Mouse (Mus musculus): ENCODE results near the gene Msx1. TPM values are rescaled to one million over a fixed set of nuclear protein-coding genes. Genes with fewer than 3 reads are reported as not detected.
"Not testable (repeated sequence)": the region's sequence is repeated elsewhere in the genome, so short reads cannot be mapped to it uniquely, and the experiment has no call there.

Gene Msx1
- polyA plus RNA-seq, 1 experiment = 5.9 TPM

DNA sequence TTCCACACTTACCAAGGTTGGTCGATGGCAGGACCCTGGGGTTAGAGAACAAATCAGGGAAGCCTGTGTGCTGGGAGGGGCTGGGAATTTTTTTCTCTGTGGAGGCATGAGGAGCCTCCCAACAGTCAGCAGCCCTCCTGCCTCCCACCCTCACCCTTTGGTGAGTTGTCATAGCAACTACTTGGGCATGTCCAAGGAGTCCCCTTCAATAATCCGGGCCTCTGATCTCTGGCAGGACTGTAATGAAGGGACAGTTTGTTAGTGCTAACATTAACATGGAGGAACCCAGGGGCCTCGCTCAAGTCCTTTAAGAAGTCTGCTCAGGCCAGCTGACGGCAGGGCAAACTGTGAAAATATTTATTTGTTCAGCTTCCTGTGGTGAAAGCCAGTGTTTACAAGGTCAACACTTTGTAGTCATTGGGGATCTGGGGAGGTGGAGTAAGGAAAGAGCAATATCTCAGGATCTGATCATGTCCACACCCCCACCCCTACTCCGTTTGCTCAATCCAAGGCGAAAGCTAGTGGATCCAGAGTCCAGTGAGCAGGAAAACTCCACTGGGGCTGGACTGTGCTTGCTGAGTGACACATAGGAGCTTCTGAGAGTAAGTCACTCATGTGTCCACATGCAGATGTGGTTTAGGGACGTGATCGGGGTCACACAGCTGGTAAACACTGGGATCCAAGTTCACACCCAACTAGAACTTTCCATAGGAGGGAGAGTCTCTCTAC is 24.8 kb upstream of the Msx1 start:
- Histone ChIP-seq H3K4me1 (ENCODE audit: control insufficient read depth, insufficient read depth, low read length) (no peaks in the 10 kb centered on the region), H3K4me3 (replicated peaks; ENCODE audit: extremely low read depth, low read depth, low read length) (no peak overlapping the region)
- DNase-seq = no peak
- no peak for TF ChIP-seq CTCF (IDR thresholded peaks at IDR 0.05; ENCODE audit: insufficient read depth, low read length)
- no peak for TF ChIP-seq POLR2A (IDR thresholded peaks at IDR 0.05; ENCODE audit: borderline replicate concordance, extremely low read depth, low read depth, low read length)
- WGBS = 26% methylated on average over 8 of the region's 8 CpGs

DNA sequence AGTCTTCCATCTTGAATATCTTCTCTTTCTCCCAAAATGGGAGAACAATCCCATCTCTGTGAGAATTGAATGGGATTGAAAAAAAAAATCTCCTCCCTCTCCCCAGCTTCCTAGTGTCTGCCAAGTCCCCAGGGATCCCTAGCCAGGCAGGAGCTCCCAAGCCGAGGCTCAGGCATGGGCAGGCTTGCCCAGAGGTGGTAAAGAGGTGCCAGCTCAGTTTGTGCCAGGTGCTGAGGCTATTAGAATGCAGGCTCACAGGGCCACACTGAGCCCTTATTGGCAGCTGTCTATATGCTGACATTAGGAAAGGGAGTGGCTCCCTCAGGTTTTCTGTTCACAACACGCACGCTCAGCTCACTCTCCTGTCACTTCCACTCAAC is 11.9 kb upstream of the Msx1 start:
- H3K4me3 ChIP-seq (replicated peaks; ENCODE audit: extremely low read depth, low read depth, low read length) = no peak overlapping the region
- 40% methylated on average over 3 of the region's 3 CpGs for WGBS

DNA sequence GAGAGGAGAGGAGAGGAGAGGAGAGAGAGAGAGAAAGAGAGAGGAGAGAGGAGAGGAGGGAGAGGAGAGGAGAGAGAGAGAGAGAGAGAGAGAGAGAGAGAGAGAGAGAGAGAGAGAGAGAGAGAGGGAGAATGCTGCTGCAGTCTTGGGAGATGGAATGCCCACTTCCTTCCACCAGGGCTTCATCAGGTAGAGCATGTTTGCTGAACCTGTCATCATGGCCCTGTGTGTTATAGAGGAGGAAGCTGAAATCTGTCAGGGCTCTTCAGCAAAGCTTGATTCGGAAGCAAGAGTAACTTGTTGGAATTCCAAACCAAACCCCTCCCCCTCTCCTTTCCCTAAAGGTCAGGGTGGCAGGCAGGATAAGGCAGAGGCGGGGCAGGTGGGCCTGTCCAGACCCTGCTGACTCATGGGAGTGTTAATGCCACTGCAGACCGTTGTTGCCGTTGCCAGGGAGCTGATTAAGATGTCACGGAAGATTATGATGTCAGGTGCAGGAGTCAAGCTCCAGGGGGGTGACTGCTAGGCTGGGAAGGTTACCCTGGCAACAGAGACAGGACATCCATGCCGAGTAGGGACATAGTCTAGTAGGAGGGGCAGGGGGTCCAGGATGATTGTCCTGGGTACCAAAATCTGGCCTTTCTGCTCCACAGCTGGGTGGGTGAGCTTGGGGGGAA is 11.3 kb upstream of the Msx1 start:
- Histone ChIP-seq H3K4me3 (replicated peaks; ENCODE audit: extremely low read depth, low read depth, low read length) (no peak overlapping the region), H3K4me1 (ENCODE audit: control insufficient read depth, insufficient read depth, low read length) (no peaks in the 10 kb centered on the region)
- WGBS = 7% methylated on average over 6 of the region's 6 CpGs
- TF ChIP-seq POLR2A (IDR thresholded peaks at IDR 0.05; ENCODE audit: borderline replicate concordance, extremely low read depth, low read depth, low read length) (no peak), CTCF (IDR thresholded peaks at IDR 0.05; ENCODE audit: insufficient read depth, low read length) (no peak)
- DNase-seq = no peak

More for the DNA sequence above, 11.9 kb upstream of the Msx1 start:
- TF ChIP-seq POLR2A (IDR thresholded peaks at IDR 0.05; ENCODE audit: borderline replicate concordance, extremely low read depth, low read depth, low read length) (no peak), CTCF (IDR thresholded peaks at IDR 0.05; ENCODE audit: insufficient read depth, low read length) (no peak)
- DNase-seq = no peak
- no peaks in the 10 kb centered on the region for H3K4me1 ChIP-seq (ENCODE audit: control insufficient read depth, insufficient read depth, low read length)

DNA sequence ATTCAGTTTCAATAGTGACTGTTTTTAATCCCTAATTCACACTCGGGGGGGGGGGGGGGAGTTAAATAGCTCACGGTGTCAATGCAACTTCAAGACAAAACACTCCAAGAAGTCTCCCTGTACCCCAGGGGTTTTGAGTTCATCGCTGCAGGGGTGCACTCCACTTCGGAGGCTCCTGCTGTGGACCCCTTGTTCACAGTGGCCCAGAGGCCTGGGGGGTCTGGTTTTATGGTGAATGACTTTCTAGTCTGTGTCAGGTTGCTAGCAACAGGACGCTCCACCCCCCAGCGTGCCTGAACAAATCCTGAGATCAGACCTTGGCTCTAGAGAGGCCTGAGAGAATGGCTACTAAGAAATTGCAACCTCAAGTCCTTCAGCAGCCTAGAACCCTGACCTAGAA is 8.4 kb upstream of the Msx1 start:
- TF ChIP-seq CTCF (IDR thresholded peaks at IDR 0.05; ENCODE audit: insufficient read depth, low read length) (no peak), POLR2A (IDR thresholded peaks at IDR 0.05; ENCODE audit: borderline replicate concordance, extremely low read depth, low read depth, low read length) (no peak)
- no peaks in the 10 kb centered on the region for H3K4me1 ChIP-seq (ENCODE audit: control insufficient read depth, insufficient read depth, low read length)
- 14% methylated on average over 6 of the region's 6 CpGs for WGBS
- no peak for DNase-seq
- no peak overlapping the region for H3K4me3 ChIP-seq (replicated peaks; ENCODE audit: extremely low read depth, low read depth, low read length)

DNA sequence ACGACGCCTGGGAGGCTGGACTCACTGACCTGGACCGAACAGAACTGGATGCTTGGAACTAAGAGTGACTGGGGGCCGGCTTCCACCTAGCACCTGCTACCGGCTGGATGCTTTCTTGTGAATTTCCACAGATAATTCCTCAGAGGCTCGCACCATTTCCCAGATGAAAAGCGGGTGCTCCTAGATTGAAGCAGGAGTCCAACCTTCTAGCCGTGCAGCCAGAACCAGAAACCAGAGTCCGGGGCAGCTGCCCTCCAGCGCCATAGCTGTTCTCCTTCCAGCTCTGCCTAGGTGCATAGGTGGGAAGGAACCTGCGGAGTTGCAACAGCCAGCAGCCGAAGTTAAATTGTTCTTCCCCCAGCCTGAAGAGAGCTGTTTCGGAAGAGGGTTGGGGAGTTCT is 7.6 kb upstream of the Msx1 start:
- TF ChIP-seq CTCF (IDR thresholded peaks at IDR 0.05; ENCODE audit: insufficient read depth, low read length) (no peak), POLR2A (IDR thresholded peaks at IDR 0.05; ENCODE audit: borderline replicate concordance, extremely low read depth, low read depth, low read length) (no peak)
- Histone ChIP-seq H3K4me3 (replicated peaks; ENCODE audit: extremely low read depth, low read depth, low read length) (no peak overlapping the region), H3K4me1 (ENCODE audit: control insufficient read depth, insufficient read depth, low read length) (no peaks in the 10 kb centered on the region)
- WGBS = 7% methylated on average over 13 of the region's 13 CpGs
- no peak for DNase-seq

DNA sequence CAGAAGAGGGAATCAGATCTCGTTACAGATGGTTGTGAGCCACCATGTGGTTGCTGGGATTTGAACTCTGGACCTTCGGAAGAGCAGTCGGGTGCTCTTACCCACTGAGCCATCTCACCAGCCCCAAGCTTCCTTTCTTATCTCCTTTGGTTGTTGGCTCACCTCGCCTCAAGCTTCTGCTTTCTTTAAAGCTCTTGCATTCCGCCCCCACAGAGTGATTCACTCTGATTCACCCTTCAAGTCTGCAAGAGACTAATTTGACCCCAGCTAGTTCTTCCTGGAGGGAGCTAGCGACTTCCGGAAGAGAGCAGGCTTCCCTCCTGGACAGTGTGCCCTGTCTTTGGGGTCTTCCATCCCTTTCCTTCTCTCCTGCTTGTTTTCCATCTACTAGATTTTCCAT is 6.1 kb upstream of the Msx1 start:
- 14% methylated on average over 6 of the region's 7 CpGs for WGBS
- not testable (repeated sequence) for H3K4me1 ChIP-seq (ENCODE audit: control insufficient read depth, insufficient read depth, low read length); DNase-seq; H3K4me3 ChIP-seq (replicated peaks; ENCODE audit: extremely low read depth, low read depth, low read length)

DNA sequence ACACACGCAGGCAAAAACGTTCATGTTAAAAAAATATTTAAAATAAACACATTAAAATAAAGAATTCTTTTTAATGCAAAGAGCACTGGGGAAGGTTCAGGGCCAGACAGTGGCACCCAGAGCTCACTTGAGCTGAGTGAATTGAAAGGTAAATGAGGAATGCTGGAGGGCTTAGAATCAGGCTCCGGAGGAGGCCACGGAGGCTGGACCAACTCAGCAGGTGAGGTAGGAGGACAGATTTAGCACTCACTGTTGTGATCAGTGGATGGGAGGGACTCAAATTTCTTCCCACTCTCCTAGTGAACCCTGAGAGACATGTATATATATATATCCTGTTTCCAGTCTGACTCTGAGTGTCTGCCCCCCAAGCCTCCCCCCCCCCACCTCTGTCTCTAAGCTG is 5.5 kb upstream of the Msx1 start:
- TF ChIP-seq POLR2A (IDR thresholded peaks at IDR 0.05; ENCODE audit: borderline replicate concordance, extremely low read depth, low read depth, low read length) (no peak), CTCF (IDR thresholded peaks at IDR 0.05; ENCODE audit: insufficient read depth, low read length) (no peak)
- no peak overlapping the region for H3K4me3 ChIP-seq (replicated peaks; ENCODE audit: extremely low read depth, low read depth, low read length)
- no peaks in the 10 kb centered on the region for H3K4me1 ChIP-seq (ENCODE audit: control insufficient read depth, insufficient read depth, low read length)
- DNase-seq = no peak
- WGBS = 13% methylated on average over 4 of the region's 4 CpGs

DNA sequence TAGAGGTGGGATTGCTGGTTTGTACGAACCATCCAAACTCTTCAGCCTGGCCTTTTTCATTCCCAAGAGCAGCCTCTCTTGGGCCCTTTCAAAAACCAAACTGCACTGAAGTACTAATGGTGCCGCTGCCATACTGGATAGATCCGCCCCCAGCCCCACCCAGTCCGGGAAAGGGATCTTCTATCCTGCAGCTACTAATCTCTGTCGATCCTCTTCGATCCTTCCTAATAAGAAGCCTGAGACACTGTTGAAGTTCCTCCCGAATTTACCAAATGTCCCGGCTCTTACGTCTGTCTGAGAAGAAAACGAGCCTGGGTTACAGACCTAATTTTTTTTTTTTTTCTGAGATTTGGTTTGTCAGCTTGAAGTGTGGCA is 4.9 kb upstream of the Msx1 start:
- peaks cover 3% of the 10 kb centered on the region; the same call in 1 of the 2 replicates for H3K4me1 ChIP-seq (ENCODE audit: control insufficient read depth, insufficient read depth, low read length)
- WGBS = 8% methylated on average over 10 of the region's 10 CpGs
- H3K4me3 ChIP-seq (replicated peaks; ENCODE audit: extremely low read depth, low read depth, low read length) = no peak overlapping the region
- TF ChIP-seq POLR2A (IDR thresholded peaks at IDR 0.05; ENCODE audit: borderline replicate concordance, extremely low read depth, low read depth, low read length) = no peak
- TF ChIP-seq CTCF (IDR thresholded peaks at IDR 0.05; ENCODE audit: insufficient read depth, low read length) = no peak
- no peak for DNase-seq

DNA sequence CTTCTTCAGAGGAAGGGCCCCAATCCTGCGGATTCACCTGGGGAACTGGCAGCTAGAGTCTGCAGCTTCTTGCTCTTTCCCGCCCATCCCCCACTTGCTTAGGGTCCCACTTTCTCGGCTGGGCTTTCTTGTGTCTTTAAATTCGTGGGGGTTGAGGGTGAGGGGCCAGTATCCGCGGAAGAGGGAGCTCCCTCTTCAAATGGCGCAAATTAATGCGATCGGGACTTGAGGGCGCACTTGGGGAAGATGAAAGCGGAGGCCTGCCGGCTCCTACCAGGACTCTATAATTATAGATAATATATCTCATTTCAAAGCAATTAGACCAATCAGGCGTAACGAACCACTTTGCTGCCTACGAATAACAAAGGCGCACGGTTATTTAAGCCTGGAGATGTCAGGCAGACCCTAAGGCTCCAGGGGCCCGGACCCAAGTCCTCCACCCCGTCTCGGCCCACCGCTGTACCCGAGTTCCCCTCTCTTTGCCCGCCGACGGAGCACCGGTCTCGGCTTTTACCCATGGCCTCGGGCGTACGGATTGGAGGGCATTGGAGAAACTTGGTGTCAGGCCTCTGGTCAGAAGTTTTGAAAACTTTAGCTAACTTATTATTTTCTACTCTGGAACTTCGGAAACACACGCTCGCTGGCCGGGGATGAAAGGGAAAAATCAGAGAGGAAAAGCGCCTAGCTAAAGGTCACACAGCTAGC is 4.4 kb upstream of the Msx1 start:
- TF ChIP-seq CTCF (IDR thresholded peaks at IDR 0.05; ENCODE audit: insufficient read depth, low read length) (no peak), POLR2A (IDR thresholded peaks at IDR 0.05; ENCODE audit: borderline replicate concordance, extremely low read depth, low read depth, low read length) (no peak)
- no peak for DNase-seq
- H3K4me1 ChIP-seq (ENCODE audit: control insufficient read depth, insufficient read depth, low read length) = peaks cover 3% of the 10 kb centered on the region; the same call in 1 of the 2 replicates
- no peak overlapping the region for H3K4me3 ChIP-seq (replicated peaks; ENCODE audit: extremely low read depth, low read depth, low read length)
- 7% methylated on average over 35 of the region's 35 CpGs for WGBS

DNA sequence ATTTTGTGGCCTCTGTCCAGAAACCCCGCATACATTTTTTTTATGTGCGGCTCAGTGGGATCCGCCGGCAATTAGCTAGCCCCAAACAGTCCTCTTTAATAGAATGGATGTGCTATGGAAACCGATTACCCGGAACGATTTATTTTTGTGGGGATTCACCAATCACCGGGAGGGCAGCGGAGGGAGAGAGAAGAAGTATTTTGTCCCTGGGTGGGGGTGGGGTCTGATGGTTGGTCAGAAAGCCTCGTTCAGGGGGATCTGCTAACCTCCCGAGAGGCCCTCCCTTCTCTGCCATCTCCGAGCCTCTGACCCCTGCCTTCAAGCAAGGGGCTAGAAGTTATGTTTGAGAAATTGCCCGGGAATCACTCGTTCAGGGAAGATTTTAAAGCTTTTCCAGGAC is 3.6 kb upstream of the Msx1 start:
- TF ChIP-seq CTCF (IDR thresholded peaks at IDR 0.05; ENCODE audit: insufficient read depth, low read length) (no peak), POLR2A (IDR thresholded peaks at IDR 0.05; ENCODE audit: borderline replicate concordance, extremely low read depth, low read depth, low read length) (no peak)
- Histone ChIP-seq H3K4me1 (ENCODE audit: control insufficient read depth, insufficient read depth, low read length) (peaks cover 3% of the 10 kb centered on the region; the same call in 1 of the 2 replicates), H3K4me3 (replicated peaks; ENCODE audit: extremely low read depth, low read depth, low read length) (no peak overlapping the region)
- WGBS = 4% methylated on average over 14 of the region's 14 CpGs
- DNase-seq = no peak
